Mouse (Mus musculus) kidney, postnatal 10 days (tissue): ENCODE measurements around the gene Arhgef1.

Source experiments
- DNase-seq: peaks from one replicate; pipeline ENCODE4 v3.0.0; 2021; ENCODE audit warnings: mixed read lengths

The Arhgef1 gene

DNA sequence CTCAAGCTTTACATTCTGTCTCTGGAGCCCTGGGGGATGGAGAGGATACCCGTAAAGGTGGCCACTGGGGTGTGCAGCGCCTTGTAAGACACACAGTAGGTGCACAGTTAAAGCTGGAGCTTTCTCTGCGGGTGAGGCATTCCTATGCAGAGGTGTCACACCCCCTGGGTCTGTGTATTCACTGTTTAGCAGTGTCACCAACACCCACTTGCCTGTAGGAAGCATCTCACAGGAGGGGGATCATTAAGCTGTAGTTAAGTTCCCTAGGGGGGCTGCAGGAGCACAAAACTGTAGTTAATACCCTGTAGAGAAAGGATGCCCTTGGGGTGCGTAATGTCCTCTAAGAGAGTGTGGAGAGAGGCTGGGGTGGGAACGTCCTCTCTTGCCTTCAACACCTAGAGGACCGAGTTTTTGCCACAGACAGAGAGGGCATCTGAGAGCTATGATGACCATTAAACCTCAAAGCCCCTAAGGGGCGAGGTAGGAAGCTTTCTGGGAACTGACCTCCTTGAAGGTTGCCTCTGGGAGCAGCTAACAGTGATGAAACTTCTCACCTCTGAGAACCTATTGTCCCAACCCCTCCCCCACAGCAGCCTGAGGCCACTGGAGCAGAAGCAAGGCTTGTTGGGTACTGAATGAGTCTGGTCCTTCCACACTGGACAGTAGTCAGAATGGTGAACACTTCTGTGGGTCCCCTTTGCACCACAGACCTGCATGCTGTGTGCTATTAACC lies 44.8 kb downstream of the Arhgef1 start:
- no peak for DNase-seq

DNA sequence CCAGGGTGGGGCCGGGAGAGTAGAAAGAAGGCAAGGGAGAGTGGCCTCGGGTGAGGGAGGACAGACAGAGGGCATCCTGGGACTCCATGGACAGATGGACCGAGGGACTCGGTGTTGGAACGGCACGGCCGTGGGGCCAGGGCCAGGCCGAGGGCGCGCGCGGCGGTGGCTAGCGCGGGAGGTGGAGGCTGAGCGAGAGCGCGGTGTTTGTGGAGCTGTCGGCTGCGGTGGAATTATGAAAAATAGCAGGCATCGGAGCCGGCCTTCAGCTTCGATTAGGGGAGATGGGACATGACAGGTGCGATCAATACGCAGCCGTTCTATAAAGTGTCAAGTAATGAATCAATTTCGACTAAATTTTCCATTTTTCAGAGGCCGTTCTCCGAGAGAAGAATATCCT lies 46.1 kb downstream of the Arhgef1 start:
- no peak for DNase-seq

DNA sequence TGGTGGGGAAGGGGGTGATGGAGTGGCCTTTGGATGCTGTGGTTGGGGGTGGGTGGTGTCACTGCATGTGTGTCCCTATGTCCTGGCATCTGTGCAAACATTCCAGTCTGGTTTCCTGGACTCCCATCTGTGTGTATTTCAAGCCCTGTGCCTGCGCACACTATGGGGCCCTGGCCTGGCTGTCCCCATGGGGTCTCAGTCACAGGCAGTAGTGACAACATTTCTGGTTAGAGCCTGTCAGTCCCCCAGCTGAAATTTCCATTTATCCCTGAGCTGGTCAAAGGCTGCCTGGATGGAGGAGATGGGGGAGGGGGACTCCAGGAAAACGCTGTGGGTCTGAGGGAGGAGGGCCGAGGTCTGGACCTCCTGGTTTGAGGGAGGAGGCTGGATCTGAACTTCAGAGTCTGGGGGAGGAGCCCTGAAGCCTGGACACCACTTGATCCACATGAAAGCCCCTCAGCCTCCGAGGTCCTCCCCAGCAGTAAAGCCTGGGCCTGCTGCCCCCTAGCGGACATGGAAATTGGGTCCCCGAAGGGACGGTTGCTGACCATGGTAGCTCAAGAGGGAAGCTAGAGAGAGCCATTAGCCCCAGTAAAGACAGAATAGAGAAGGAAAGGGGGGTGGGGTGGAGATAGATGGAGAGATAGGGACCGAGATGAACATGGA lies 47.4 kb downstream of the Arhgef1 start:
- peak; percentile 87 for DNase-seq

DNA sequence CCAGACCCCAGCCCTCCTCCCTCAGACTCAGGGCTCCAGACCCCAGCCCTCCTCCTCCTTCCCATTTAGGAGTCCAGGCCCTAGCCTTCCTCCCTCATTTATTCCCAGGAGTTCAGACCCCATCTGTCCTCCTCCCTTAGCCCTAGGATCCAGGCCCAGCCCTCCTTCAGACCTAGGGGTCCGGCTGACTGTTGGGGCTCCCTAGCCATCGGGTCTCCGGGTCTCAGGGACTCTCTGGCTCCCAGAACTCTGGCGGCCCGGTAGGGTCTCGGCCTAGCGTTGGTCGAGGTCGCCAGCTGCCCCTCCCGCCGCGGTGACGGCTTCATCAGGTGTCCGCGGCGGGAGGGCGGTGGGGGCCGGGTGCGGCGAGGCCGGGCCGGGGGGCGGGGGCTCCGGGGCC lies 51.3 kb downstream of the Arhgef1 start:
- no peak for DNase-seq

DNA sequence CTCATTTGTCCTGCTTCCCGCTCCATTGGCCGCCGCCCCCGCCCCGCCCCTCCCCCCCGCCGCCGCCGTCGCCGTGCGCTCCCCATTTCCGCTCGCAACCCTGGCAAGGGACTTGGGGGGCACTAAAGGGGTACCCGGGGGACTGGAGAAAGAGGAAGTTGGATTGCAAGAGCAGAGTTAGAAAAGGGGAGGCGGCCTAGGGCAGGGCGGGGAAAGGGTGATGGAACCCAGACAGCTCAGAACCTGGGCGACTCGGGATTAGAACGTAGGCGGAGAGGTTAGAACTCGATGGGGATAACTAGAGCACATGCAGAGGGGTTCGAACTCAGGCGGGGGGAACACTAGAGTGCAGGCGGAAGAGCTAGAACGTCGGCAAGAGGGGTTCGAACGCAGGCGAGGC lies 51.7 kb downstream of the Arhgef1 start:
- no peak for DNase-seq

DNA sequence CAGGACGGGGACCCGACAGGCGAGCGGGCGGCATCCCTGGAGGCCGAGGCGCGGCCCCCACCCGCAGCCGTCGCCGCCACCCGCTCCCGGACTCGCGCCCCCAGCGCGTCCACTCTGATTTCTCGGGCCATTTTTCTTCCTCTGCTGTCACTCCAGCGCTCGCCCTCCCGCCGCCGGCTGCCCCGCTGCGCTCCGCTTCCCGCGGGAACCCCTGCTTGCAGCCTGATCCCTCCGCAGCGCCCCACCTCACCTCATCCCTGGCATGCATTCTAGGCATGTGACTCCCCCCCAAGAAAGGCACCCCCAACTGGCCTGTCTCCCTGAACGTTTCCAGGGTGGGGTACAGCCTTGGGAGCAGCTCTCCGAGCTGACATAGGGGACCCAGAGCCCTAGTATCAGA lies 52.5 kb downstream of the Arhgef1 start:
- no peak for DNase-seq

DNA sequence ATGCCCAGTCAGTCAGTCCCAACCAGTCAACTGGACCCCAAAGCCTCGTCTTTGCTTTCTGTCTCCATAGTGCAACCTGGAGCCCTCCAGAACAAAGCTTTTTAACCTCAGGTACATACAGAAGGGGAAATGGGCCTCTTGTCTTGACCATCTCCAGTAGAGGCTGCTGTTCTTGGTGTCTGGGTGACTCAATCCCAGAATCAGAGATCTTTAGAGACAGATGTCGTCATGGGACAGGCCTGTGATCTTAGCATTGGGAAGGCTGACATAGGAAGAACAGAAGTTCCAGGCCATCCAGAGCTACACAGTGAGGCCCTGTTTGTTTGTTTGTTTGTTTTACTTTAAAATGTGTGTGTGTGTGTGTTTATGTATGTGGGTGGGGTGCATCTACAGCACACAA lies 61.6 kb downstream of the Arhgef1 start:
- DNase-seq = no peak

DNA sequence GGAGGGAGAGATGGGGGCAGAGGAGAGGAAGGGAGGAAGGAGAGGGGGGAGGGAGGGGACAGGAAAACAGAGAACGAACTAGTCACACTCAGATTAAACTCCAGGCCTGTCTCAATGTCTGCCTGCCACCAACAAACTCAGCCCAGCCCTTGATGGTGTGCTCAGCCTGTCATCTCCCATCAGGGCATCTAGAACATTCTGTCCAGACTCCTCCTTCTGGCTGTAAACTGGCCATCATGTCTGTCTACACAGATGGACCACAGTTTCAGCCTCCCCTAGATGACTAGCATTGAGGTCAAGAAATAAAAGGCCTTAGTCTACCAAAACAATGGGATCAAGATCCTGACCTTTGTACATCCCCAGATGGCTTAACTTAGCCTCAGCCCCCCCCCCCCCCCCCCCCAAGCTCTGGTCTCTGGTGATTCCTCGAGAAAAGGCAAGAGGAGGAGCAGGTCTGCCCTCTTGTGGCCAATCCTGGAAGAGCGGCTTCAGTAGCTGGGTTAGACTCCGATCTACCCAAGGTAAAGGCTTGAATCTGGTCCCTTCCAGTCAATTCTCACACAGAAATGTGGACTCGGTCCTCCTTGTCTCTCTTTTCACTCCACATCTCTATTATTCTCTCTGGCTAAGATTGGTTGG lies 62.3 kb downstream of the Arhgef1 start:
- DNase-seq = peak; percentile 91

DNA sequence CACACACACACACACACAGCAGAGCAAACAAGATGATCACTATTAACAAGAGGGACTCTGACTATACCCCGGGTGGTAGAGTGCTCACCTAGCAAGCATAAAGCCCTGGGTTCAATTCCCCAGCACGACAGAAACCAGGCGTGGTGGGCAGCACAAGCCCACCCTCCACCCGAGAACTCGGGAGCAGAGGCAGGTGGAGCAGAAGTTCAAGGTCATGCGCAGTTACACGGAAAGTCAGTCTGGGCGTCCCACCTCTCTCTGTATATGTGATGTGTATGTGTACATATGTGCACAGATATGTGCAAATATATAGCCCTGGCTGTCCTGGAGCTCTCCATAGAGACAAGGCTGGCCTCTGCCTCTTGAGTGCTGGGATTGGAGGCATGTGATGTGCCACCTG lies 65.3 kb downstream of the Arhgef1 start:
- DNase-seq = no peak

DNA sequence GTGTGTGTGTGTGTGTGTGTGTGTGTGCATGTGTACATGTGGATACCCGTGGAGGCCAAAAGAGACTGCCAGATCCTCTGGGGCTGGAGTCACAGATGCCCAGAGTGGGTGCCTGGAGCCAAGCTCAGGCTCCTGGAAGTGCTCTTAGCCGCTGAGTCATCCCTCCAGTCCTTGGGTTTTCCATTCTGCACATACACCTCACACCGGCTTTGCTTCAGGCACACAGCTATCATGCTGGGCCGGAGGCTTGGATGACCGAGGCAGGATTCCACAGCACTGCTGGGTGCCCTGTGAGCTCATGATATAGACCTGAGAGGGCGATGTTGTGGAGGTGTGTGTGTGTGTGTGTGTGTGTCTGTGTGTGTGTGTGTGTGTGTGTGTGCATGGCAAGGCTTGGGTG lies 65.8 kb downstream of the Arhgef1 start:
- DNase-seq = no peak

DNA sequence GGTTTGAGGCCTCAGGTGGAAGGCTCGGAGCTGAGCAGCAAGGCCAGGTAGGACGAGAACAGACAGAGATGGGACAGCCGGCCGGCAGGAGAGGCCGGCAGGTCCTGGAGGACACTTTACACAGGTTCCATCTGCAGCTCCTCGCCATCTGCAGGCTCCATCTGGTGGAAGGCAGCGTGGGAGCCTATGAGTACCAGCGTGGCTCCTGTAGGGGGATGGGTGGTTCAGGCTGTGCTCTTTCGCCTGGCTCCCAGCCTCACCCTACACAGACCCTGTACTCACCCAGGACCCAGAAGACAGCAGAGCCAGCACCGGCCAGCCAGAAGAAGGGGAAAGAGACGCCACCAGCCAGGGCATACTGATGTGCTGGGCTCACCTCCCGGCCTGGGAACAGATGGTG lies 67.1 kb downstream of the Arhgef1 start:
- no peak for DNase-seq

DNA sequence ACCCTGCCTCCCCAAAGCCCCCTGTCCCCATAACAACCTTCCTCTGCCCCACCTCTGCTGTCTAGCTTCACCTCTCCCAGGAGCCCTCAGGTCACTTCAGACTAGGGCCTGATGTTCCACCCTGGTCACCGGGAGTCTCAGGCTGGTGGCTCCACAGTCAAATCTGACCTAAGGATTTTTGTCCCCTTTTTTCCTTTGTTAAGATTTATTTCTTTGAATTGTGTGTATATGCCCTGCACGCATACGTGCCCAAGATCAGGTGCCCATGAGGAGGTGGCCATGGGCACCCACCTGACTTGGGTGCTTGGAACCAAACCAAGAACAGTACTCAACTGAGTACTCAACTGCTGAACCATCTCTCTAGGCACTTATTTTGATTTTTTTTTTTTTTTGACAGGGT lies 67.6 kb downstream of the Arhgef1 start:
- no peak for DNase-seq

DNA sequence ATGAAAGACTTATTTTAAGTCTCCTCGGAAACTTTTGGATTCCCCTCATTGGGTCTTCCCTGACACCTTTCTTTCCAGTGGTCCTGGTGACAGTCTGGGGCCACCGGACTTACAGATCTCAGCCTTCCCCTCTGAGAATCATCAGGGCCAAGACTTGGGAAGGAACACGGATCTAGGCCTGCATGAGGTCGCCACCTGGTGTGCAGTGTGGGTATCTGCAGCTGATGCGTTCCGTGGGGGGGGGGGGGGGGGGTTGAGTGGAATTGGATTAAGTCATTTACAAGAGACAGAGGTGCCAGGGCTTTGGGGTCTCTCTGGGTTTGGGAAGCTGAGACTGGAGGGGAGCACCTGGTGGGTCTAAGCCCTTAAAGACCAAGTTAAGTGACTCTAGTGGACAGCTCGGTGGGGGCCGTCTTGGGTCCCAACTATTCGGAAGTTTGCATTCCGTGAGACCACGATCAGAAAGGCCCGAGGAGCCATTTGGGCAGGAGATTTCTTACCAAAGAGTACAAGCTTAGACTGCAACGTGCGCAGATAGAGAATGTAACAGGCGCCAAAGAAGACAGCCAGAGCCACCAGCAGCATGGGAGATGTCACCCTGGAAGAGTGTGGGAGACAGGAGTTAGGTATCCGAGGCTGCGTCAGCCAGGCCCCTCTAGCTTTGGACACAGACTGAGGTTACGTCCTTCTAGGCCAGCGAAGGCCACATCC lies 68.7 kb downstream of the Arhgef1 start:
- DNase-seq = peak; percentile 61

DNA sequence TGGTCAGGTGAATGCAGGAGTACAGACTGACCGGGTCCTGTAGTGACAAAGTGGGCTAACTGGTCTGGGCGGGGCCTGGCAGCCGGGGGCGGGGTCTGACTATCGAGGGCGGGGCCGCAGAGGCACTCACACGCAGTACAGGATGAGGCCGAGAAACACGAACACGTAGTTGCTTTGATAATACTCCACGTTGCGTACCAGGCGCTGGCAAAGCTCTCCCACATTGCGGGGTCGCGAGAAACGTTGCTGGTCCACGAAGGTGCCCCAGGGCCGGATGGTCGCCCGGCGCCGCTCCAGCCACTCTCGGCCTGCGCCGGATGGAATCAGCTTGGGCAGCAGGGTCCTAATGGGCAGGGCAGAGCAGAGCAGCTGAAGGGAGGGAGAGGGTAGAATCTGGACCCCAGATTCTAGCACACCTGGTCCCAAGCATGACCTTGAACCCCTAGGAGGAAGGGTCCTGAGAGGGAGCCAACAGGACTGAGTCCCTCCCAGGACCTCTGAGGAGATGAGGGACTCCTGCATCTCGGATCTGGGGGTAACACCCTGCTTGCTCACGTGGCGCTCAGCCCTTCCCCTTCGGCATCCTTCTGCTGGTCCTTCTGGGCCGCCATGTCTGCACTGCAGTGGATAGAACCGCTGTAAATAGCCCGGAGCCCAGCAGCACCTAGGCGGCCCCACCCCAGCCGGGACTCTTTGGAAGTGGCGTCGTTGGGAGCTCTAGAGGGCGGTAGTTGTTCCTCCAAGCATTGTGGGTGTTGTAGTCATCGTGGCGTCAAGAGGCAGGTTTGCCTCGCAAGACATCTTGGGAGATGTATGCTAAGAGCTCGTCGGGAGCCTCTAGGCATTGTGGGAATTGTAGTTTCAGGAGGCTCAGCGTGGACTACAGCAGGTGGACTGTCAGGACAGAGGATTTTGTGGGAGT lies 69.5 kb downstream of the Arhgef1 start, which contains the start of gene Rabac1:
Gene Rabac1 (minus strand): TSS at position 783 of the 922 bp plus-strand sequence.
- DNase-seq = peak; percentile 93

DNA sequence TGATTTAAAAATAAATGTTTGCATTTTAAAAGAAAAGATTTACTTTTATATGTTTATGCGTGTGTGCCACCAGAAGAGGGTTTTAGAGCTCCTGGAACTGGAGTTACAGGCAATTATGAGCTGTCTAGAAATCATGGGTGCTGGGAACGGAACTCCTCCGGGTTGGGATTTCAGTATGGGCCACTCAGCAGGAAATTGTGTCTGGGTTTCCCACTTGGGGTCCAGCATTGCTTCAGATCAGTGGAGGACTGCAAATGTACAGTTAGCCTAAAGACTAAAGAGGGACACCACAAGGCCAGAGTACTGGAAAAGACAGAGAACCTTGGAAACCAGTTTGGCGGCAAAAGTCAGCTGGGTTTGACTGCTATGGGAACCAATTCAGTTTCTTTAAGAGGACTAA lies 70.5 kb downstream of the Arhgef1 start:
- no peak for DNase-seq

DNA sequence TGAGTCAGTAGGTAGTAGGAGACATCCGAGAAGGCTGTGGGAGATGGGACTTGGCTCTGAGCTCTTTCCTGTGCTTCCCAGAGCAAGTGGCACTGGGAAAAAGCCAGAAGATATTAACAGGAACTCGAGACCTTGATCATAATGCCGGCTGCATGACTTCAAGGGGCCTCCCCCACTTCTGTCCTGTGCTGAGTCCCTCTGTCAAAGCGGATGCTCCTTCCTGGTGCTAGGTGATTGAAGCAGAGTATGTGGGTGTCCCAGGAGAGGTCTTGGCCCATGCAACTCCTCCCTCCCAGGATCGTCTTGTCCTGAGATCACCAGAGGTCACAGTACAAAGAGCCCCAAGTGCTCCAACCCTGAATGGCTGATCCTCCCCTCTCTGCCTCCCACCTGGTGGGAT lies 71.2 kb downstream of the Arhgef1 start:
- no peak for DNase-seq

DNA sequence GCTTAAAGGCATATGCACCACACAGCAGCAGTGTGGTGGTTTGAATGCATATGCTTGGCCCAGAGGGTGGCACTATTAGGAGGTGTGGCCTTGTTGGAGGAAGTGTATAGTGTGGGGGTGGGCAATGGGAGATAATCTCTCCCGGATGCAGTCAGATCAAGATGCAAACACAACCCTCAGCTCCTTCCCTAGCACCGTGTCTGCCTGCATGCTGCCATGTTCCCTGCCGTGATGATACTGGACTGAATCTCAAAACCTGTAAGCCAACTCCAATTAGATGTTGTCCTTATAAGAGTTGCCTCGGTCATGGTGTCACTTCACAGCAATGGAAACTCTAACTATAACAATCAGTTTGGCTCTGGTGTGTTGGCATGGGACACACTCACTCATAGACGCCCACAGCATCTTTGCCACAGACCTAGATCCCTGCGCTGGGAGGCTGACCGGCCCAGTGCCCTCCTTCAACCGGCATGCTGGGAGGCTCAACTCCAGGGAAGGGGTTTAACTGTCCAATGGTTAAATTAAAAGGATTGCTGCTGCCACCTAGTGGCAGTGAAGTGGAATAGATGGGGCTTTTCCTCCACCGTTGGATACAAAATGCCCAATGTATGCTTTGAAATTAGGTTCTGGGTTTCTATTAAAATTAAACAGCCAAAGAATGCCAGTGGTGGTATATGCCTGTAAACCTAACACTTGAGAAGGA lies 72.3 kb downstream of the Arhgef1 start:
- DNase-seq = peak; percentile 34
